Mouse (Mus musculus) naive thymus-derived CD4-positive, alpha-beta T cell, adult 2 months (primary cell): Measurements from ENCODE around the gene L1cam.

Experiments used
- DNase-seq: peaks from one replicate; pipeline ENCODE4 v3.0.0-alpha.2; 2011; ENCODE audit warnings: low read depth

Gene L1cam

GRCm38 (mm10) chrX:73877014-73877413 is 18.9 kb downstream of the L1cam start:
- DNase-seq, result no peak

DNA sequence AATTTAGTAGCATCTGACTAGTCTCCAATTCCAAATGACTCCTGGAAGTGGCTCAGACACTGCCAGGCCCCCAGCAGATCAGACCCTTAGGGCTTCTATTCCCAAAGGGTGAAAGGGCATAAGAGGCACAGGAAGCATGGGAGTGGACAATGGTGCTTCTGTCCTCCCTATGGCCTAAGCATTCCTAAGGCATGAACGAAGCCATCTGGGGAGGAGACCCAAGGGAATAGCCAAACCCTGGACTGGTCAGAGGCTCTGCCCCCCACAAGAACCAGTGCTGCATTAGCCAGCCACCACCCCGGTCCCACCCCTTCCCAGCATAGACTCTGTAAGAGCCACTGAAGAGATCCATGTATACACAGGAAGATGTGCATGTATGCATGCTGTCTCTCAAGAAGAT is 20.0 kb downstream of the L1cam start:
- DNase-seq, result no peak

DNA sequence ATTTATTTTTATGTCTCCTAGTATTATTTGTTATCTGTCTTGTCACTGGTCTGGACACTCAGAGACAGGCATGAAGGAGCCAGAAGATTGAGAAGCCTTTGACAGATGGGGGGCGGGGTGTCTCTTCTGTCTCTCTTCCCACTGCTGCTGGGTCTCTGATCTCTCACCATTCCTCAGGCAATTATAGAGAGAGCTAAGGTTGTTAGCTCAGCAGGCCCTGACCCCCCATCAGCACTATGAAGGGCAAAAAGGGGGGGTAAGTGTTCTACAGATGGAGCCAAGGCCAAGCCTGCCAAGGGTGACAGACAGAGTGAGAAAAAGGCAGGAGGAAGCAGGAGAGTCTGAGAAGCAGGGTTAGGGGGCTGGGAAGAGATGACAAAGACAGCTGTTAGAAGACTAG is 23.9 kb downstream of the L1cam start:
- no peak for DNase-seq

- DNase-seq, result no peak
Observed at GRCm38 (mm10) chrX:73871474-73871873, 24.4 kb downstream of the L1cam start.

GRCm38 (mm10) chrX:73869334-73869733 is 26.6 kb downstream of the L1cam start:
- no peak for DNase-seq

DNA sequence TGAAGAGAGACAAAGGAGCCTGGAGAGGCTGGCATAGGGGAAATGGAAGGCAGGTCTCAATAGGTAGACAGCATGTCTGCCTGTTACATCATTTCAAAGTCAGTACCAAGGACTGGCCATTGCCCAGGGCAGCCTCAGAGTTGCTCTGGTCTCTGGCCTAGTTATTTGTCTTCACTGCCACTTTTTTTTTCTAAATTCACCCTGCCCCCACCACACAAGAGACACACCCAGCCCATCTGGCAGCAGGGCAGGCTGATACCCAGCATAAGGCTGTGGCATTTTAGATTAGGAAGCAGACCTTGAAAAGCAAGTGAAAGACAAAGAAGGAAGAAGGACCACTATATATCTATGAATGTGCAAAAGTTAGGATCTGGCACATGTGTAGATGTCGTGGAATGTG is 28.1 kb downstream of the L1cam start:
- no peak for DNase-seq

GRCm38 (mm10) chrX:73867256-73867655 is 28.6 kb downstream of the L1cam start:
- no peak for DNase-seq

DNA sequence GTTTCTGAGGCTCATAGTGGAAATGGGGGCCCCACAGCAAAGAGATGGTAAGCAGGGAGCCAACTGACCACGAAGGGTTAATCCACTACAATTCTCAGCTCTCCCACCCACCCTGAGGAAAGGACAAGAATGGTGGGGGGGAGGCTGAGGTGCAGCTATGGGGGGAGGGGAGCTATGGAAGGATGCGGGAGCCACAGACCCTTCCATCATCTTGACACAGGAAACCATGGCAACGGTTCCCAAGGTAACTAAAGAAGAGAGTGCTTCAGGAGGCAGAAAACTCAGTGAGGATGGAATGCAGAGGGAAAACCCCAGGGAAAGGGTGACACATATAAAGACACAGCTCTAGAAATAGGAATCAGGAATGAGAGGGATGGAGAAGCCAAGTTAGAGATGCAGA is 31.2 kb downstream of the L1cam start:
- no peak for DNase-seq

- DNase-seq, result no peak
Observed at GRCm38 (mm10) chrX:73855087-73855408, 40.9 kb downstream of the L1cam start.

GRCm38 (mm10) chrX:73854326-73855086 is 41.4 kb downstream of the L1cam start:
- DNase-seq, result no peak

DNA sequence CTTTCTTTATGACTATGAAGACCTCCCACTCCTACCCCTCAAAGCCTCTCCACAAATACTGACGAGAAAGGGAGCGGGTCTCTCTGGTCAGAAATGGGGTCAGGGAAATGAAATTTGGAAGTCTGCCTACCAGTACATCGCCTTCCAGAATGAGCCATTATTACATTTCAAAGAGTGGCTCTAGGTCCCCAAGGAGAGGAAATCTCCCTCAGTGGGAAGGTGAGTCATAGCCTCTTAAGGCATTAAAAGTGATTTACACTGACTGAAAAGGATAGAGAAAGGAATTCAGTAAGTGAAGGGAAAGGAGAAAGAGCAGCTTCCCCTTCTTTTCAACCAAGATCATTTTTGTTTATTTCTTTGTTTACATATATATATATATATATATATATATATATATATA is 59.2 kb downstream of the L1cam start:
- no peak for DNase-seq

DNA sequence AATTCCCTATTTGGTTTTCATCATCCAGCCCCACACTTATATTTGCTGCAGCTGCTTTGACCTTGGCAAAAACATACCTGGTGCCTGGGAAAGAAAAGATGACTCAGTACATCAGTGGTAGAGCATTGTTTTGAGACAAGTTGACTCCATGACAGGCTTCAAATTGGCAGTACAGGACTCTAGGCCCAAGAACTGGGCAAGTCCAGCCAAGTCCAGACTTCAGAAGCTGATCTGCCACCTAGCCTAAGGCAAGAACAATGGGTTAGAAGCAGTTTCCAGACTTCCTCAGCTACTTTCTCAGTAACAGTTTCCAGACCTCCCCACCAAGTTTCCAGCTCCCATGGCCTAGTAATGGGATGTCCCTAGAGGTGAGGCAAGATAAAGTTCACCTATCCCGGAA is 60.2 kb downstream of the L1cam start:
- no peak for DNase-seq

- DNase-seq, result peak; percentile 53
Observed at GRCm38 (mm10) chrX:73824185-73825151, 71.4 kb downstream of the L1cam start, which contains the start of gene Pdzd4. Pdzd4 (minus strand) TSS chrX:73824969.

DNA sequence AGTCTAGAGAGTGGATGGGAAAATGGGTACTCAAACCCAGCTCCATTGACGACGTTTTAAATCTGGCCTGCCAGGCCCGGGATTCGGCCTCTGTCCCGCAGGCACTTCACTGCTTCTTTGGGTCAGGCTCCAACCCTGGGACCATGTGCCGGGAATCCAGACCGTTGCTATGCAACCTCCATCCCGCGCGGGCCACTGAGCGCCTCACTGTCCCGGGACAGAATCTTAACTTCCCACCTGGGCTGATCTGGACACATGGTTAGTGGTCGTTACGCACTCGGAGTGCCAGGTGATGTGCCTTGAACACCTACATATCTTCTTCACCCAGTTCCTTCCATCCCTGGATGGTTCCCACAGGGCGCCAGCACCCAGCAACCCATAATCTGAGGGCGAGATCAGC is 72.2 kb downstream of the L1cam start:
- DNase-seq, result no peak

DNA sequence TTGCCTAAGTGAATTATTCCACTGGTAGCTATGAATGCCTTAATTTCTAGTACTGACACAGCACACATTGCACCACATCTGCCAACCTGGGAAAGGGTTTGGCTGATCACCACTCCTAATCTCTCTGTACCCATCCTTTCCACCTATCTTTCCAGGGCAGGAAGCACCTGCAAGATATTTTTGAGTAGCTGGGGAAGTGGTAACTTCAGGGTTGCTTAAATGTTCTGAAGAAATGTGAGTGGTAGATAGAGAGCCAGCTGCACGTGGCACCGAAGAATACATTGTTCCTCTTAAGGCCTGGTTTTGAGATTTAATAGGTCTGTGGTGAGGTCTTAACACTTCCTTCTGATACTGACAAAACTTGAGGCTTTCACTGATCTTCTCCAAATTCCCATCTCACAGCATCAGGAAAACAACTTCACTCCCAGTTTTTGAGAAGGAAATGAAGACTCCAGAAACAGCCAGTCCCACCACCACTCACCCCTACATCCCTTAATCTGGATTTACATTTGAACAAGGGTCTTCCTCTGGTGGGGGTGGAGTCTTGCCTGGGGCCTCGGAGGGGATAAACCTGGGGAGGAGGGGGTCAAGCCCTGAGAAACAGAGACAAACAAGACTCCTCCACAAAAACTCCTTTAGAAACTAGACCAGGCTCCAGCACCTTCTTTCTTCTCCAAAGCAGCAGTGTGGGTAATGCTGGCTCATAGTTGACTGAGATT is 79.2 kb downstream of the L1cam start:
- DNase-seq, result no peak

DNA sequence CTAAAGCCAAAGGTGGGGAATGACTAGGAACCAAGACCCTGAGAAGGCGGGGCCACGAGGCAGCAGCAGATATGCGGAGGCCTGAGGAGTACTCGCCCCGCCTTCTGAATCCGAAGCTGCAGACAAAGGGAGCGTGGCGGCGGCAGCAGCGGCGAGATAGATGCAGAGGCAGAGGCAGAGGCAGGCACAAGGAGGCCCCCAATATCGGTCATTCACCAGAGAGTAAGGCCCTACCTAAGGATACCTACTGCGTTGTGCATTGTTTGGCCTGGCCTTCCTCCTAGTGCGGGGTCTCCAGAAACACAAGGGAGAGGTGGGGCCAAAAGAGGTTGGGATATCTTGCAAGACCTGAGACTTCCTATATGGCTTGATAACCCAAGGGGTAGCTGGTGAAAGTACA is 80.8 kb downstream of the L1cam start:
- DNase-seq, result no peak

DNA sequence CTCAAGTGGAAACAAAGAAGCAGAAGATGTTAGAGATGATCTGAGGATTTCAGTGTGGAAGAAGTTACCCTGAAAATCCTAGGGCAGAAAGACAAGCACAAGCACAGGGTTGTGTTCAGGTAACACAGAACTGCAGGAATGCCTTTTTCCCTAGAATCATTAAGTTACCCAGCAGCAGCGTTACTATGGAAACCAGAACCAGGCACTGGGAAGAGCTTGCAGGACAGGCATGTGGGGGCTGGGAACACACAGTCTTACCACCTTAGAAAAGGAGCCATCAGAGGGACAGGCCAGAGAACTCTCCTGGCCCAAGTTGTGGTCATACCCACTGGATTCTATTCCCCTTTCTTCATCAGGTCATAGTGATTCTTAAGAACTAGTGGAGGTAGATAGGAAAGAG is 90.1 kb downstream of the L1cam start:
- no peak for DNase-seq
